In the genomic region with DNA sequence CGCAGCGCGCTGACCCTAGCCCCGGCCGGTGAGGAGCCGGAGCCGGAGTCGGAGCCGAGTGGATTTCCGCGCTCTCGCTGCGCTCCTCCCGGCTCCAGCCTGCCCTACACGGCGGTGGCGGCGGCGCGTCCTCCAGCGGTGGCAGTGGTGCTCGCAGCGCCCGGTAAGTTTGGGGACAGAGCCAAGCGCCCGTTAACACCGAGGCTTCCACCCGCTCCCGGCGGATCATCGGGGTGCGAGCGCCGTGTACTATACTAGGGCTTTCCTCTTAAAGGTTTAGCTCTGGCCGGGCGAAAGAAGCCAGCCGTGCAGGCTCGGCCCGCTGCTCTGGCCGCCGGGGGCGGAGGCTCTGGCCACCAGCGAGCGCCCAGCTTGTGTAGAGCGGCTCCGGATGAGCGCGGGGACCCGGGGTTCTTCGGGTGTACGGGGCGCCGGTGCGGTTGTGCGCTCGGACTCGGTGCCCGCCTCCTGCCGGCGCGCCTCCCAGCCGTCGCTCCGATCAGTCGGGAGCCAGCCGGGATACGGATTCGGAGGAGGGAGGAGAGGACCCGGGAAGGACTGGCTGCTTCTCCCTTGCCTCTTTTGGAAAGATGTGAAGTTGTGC, we compare ENCODE assay signal across 8 mouse cellular contexts. TPM values are rescaled to one million over a fixed set of nuclear protein-coding genes. Genes with fewer than 3 reads are reported as not detected.
A peak's percentile ranks its signal among the peaks of the same experiment; 100 is the strongest.
DNase-seq lines count a peak whose midpoint lies in the region; ATAC-seq and TF ChIP-seq lines count a peak whose summit lies in the region.

No protein-coding gene starts in this region.

- peak overlapping the region; percentile 80 for H3ac ChIP-seq in myocyte (ENCODE audit: control insufficient read depth, insufficient read length)

- no peak for TF ChIP-seq POLR2A in myocyte (IDR thresholded peaks at IDR 0.05; ENCODE audit: insufficient read length, low read depth)

- H3K4me3 ChIP-seq in heart, embryonic 15.5 days = peak overlapping the region; percentile 80
- H3K4me3 ChIP-seq in limb, embryonic 11.5 days (ENCODE audit: low read depth, low read length) = peak overlapping the region; percentile 99
- peak overlapping the region; percentile 93 for H3K4me3 ChIP-seq in myocyte

- under 1% methylated on average over 69 of the region's 69 CpGs for WGBS in heart, embryonic 15.5 days
- WGBS in limb, embryonic 11.5 days = under 1% methylated on average over 67 of the region's 69 CpGs

- peak overlapping the region; percentile 100 for H3K27ac ChIP-seq in heart, embryonic 15.5 days
- H3K27ac ChIP-seq in limb, embryonic 11.5 days (replicated peaks; ENCODE audit: low read depth, low read length) = peak overlapping the region; percentile 100

- no peaks in the 10 kb centered on the region for H3K36me3 ChIP-seq in heart, embryonic 15.5 days
- H3K36me3 ChIP-seq in limb, embryonic 11.5 days (ENCODE audit: control insufficient read depth, insufficient read depth, low read length) = no peaks in the 10 kb centered on the region
- H3K36me3 ChIP-seq in myocyte (ENCODE audit: control insufficient read depth, insufficient read depth) = no peaks in the 10 kb centered on the region

- H3K27me3 ChIP-seq in heart, embryonic 15.5 days = no peaks in the 10 kb centered on the region
- no peaks in the 10 kb centered on the region for H3K27me3 ChIP-seq in limb, embryonic 11.5 days (ENCODE audit: control insufficient read depth, insufficient read depth, low read length)
- H3K27me3 ChIP-seq in myocyte (ENCODE audit: control insufficient read depth, insufficient read depth, insufficient read length) = no peaks in the 10 kb centered on the region

- ATAC-seq in heart, embryonic 15.5 days (replicated peaks; ENCODE audit: insufficient number of reproducible peaks, insufficient read depth, low FRiP score, low read depth) = peak; percentile 24
- no peak; the same call in 1 of the 2 replicates for ATAC-seq in limb, embryonic 11.5 days (ENCODE audit: insufficient number of reproducible peaks, low FRiP score, low TSS enrichment, low read depth)

- no peaks in the 10 kb centered on the region for H3K9me3 ChIP-seq in heart, embryonic 15.5 days (replicated peaks)
- no peaks in the 10 kb centered on the region for H3K9me3 ChIP-seq in limb, embryonic 11.5 days (ENCODE audit: control insufficient read depth, low read length)

- DNase-seq in cerebellum, adult 8-10 months = peak; percentile 61
- no peak for DNase-seq in cerebellum, postnatal 10 days
- DNase-seq in A20 (ENCODE audit: low read depth, low spot score) = peak; percentile 80
- DNase-seq in cerebellum, postnatal 14 days = peak; percentile 64 to 75
- DNase-seq in limb, embryonic 11.5 days (ENCODE audit: low spot score) = no peak
- peak; percentile 69 to 77 for DNase-seq in thymus, postnatal 10 days (ENCODE audit: low spot score in 2 of 2)

- peak overlapping the region; percentile 92 for H3K4me2 ChIP-seq in heart, embryonic 15.5 days
- peak overlapping the region; percentile 93 for H3K4me2 ChIP-seq in limb, embryonic 11.5 days (ENCODE audit: low read depth, severe bottlenecking)
- H3K4me2 ChIP-seq in myocyte (ENCODE audit: low read depth) = peak overlapping the region; percentile 41

- peaks cover 61% of the 10 kb centered on the region for H3K4me1 ChIP-seq in heart, embryonic 15.5 days (replicated peaks)
- H3K4me1 ChIP-seq in limb, embryonic 11.5 days (ENCODE audit: control insufficient read depth, insufficient read depth, low read length) = peaks cover 54% of the 10 kb centered on the region

- peaks cover 51% of the 10 kb centered on the region for H3K79me2 ChIP-seq in myocyte (ENCODE audit: control insufficient read depth, insufficient read depth)

- peak overlapping the region; percentile 93 for H3K9ac ChIP-seq in heart, embryonic 15.5 days
- peak overlapping the region; percentile 98 for H3K9ac ChIP-seq in limb, embryonic 11.5 days (ENCODE audit: low read length)

TF ChIP-seq in myocyte, 11 proteins besides CTCF, POLR2A, EP300 and RAD21:
- TF ChIP-seq USF1 (IDR thresholded peaks at IDR 0.05; ENCODE audit: low read depth) (no peak), REST (IDR thresholded peaks at IDR 0.05; ENCODE audit: insufficient read depth, insufficient read length) (no peak), MAX (IDR thresholded peaks at IDR 0.05; ENCODE audit: low read depth) (no peak), E2F4 (IDR thresholded peaks at IDR 0.05; ENCODE audit: insufficient read depth) (no peak), POLR2AphosphoS2 (IDR thresholded peaks at IDR 0.05; ENCODE audit: insufficient read length, low read depth) (no peak), CEBPB (IDR thresholded peaks at IDR 0.05; ENCODE audit: insufficient read depth, poor library complexity, severe bottlenecking) (no peak), TCF3 (IDR thresholded peaks at IDR 0.05; ENCODE audit: insufficient read length, low read depth) (no peak), TCF12 (IDR thresholded peaks at IDR 0.05; ENCODE audit: insufficient read depth, poor library complexity, severe bottlenecking) (no peak), MYOD1 (IDR thresholded peaks at IDR 0.05; ENCODE audit: control insufficient read depth in 1 of 3, insufficient read length in 2 of 3, low read depth in 2 of 3) (no peak), MYOG (IDR thresholded peaks at IDR 0.05; ENCODE audit: control insufficient read depth in 1 of 3, insufficient read depth in 1 of 3, insufficient read length in 2 of 3, low read depth in 2 of 3) (no peak)

RNA-seq across cellular contexts. Expression of gene Zmiz1, which starts 0.5 kb away (rescaled TPM):
- polyA plus RNA-seq in heart, embryonic 15.5 days (2015; fragmentation: Nextera tagmentation; extraction: Ambion mirVana) = 22.1 and 26.2 TPM in 2 replicates
- 59.0 and 66.7 TPM in 2 replicates for polyA plus RNA-seq in limb, embryonic 11.5 days (2014; fragmentation: Nextera tagmentation; extraction: Ambion mirVana)
- 34.5 TPM for polyA plus RNA-seq in myocyte (2012; fragmentation: generic; extraction: Trizol)

Comparison
In these comparisons a context has a peak if more than half of its experiments do, and no peak if none do; other contexts are left out.
1. DNase-seq: peak in cerebellum, adult 8-10 months (single experiment), A20 (single experiment), cerebellum, postnatal 14 days (2 of 2) and thymus, postnatal 10 days (2 of 2); none in cerebellum, postnatal 10 days (0 of 2) and limb, embryonic 11.5 days (single experiment).
2. H3K4me2 ChIP-seq: peak in every context shown above with its lines; median percentile 93 in limb, embryonic 11.5 days; 92 in heart, embryonic 15.5 days; 41 in myocyte.
3. Peak in every context shown above with its lines, with median percentiles within 50 percentile points of each other: H3K4me3 ChIP-seq.